Mouse (Mus musculus) CH12F3 (cell line): ENCODE data around the gene Kpna6.

Experiments
- in situ Hi-C: fragments of 300-500 bp; cut with MboI; formaldehyde crosslinking; loops from 2 replicates; pipeline ENCODE4 v1.14.3; 2020; ENCODE audit warnings: low sequenced_read_pairs

The Kpna6 gene

GRCm38 (mm10) chr4:129654770-129655169 lies 17.8 kb downstream of the Kpna6 start:
- in situ Hi-C loops = no loop called here

- in situ Hi-C loops = no loop called here
Observed at GRCm38 (mm10) chr4:129650359-129650758, 22.2 kb downstream of the Kpna6 start.

- in situ Hi-C loops = no loop called here
Observed at GRCm38 (mm10) chr4:129648656-129649055, 23.9 kb downstream of the Kpna6 start.

GRCm38 (mm10) chr4:129645204-129645603 lies 27.4 kb downstream of the Kpna6 start:
- in situ Hi-C loops = no loop called here

- in situ Hi-C loops = no loop called here
Observed at GRCm38 (mm10) chr4:129641756-129642155, 30.8 kb downstream of the Kpna6 start.

GRCm38 (mm10) chr4:129640638-129641467 lies 31.7 kb downstream of the Kpna6 start, which contains the start of gene Txlna:
Gene Txlna (minus strand): TSS chr4:129641065.
- in situ Hi-C loops = no loop called here

GRCm38 (mm10) chr4:129640101-129640637 lies 32.4 kb downstream of the Kpna6 start:
- in situ Hi-C loops = no loop called here

- in situ Hi-C loops = no loop called here
Observed at GRCm38 (mm10) chr4:129639221-129639620, 33.3 kb downstream of the Kpna6 start.

GRCm38 (mm10) chr4:129633852-129634251 lies 38.7 kb downstream of the Kpna6 start:
- in situ Hi-C loops = no loop called here

GRCm38 (mm10) chr4:129631867-129632266 lies 40.7 kb downstream of the Kpna6 start:
- in situ Hi-C loops = no loop called here

GRCm38 (mm10) chr4:129630944-129631343 lies 41.6 kb downstream of the Kpna6 start:
- in situ Hi-C loops = no loop called here

- in situ Hi-C loops = no loop called here
Observed at GRCm38 (mm10) chr4:129626035-129626434, 46.5 kb downstream of the Kpna6 start.

GRCm38 (mm10) chr4:129625496-129625895 lies 47.1 kb downstream of the Kpna6 start:
- in situ Hi-C loops = no loop called here

- in situ Hi-C loops = no loop called here
Observed at GRCm38 (mm10) chr4:129625029-129625370, 47.6 kb downstream of the Kpna6 start.

GRCm38 (mm10) chr4:129624281-129625028 lies 48.1 kb downstream of the Kpna6 start:
- in situ Hi-C loops = loop anchor here (25.0 kb wide), 1 partner anchor 262 kb away; no protein-coding TSS in a partner anchor

GRCm38 (mm10) chr4:129623681-129624091 lies 48.9 kb downstream of the Kpna6 start, which contains the start of gene Ccdc28b:
Gene Ccdc28b (minus strand): TSS chr4:129623947.
- in situ Hi-C loops = loop anchor here (25.0 kb wide), 1 partner anchor 261 kb away; no protein-coding TSS in a partner anchor

GRCm38 (mm10) chr4:129622803-129623535 lies 49.6 kb downstream of the Kpna6 start:
- in situ Hi-C loops = loop anchor here (25.0 kb wide), 1 partner anchor 261 kb away; no protein-coding TSS in a partner anchor

GRCm38 (mm10) chr4:129622120-129622802 lies 50.3 kb downstream of the Kpna6 start:
- in situ Hi-C loops = loop anchor here (25.0 kb wide), 1 partner anchor 260 kb away; no protein-coding TSS in a partner anchor

- in situ Hi-C loops = loop anchor here (25.0 kb wide), 1 partner anchor 259 kb away; no protein-coding TSS in a partner anchor
Observed at GRCm38 (mm10) chr4:129621283-129621841, 51.2 kb downstream of the Kpna6 start.
